Mouse (Mus musculus) MEL (cell line): ENCODE results near the gene Homer1. TPM values are rescaled to one million over a fixed set of nuclear protein-coding genes. Genes with fewer than 3 reads are reported as not detected.

Experiments
- DNase-seq: peaks from one replicate; pipeline ENCODE4 v3.0.0; 2011; ENCODE audit warnings: low read depth, low spot score
- H3K27ac ChIP-seq: 2 replicates; pipeline ENCODE4 v1.5.1; 2012; ENCODE audit warnings: low read depth, mild to moderate bottlenecking, control low read depth, low read length, moderate library complexity; ENCODE audit not compliant: control insufficient read depth
- H3K27me3 ChIP-seq, 2 experiments: fragments of 150-350 bp in 1 of 2; sonication (generic) in 1 of 2; 2 replicates each; pipeline ENCODE4 v1.6.1; 2012; ENCODE audit warnings: low read length in 2 of 2, mild to moderate bottlenecking in 2 of 2, improper control_type of control experiment in 1 of 2, moderate library complexity in 1 of 2; ENCODE audit not compliant: insufficient read depth in 2 of 2, control insufficient read depth in 1 of 2
- H3K36me3 ChIP-seq, 2 experiments: 2 replicates each; pipeline ENCODE4 v1.6.1; 2012 to 2014; ENCODE audit warnings: low read length in 2 of 2, improper control_type of control experiment in 1 of 2, inconsistent platforms in 1 of 2, mild to moderate bottlenecking in 1 of 2; ENCODE audit not compliant: insufficient read depth in 2 of 2, control insufficient read depth in 1 of 2
- H3K4me1 ChIP-seq, 2 experiments: fragments of 150-350 bp in 1 of 2; sonication (generic) in 1 of 2; 2 replicates each; pipeline ENCODE4 v1.6.1; 2012; ENCODE audit warnings: low read length in 2 of 2, improper control_type of control experiment in 1 of 2, mild to moderate bottlenecking in 1 of 2; ENCODE audit not compliant: insufficient read depth in 2 of 2, control insufficient read depth in 1 of 2
- H3K4me3 ChIP-seq, 2 experiments: fragments of 150-350 bp in 1 of 2; sonication (generic) in 1 of 2; 2 replicates each; pipeline ENCODE4 v1.5.1; 2012; ENCODE audit warnings: low read depth in 2 of 2, low read length in 2 of 2, mild to moderate bottlenecking in 2 of 2, moderate library complexity in 2 of 2, control low read depth in 1 of 2, improper control_type of control experiment in 1 of 2; ENCODE audit not compliant: control insufficient read depth in 1 of 2, insufficient read depth in 1 of 2
- H3K79me2 ChIP-seq: 2 replicates; pipeline ENCODE4 v1.6.1; 2012; ENCODE audit warnings: mild to moderate bottlenecking, low read length, moderate library complexity; ENCODE audit not compliant: control insufficient read depth, poor library complexity, insufficient read depth
- H3K9ac ChIP-seq: 2 replicates; pipeline ENCODE4 v1.6.1; 2012; ENCODE audit warnings: low read depth, mild to moderate bottlenecking, control low read depth, low read length, moderate library complexity; ENCODE audit not compliant: control insufficient read depth, poor library complexity, severe bottlenecking
- H3K9me3 ChIP-seq: fragments of 150-350 bp; sonication (generic); replicated peaks from 2 replicates; pipeline ENCODE4 v1.6.1; 2012; ENCODE audit warnings: mild to moderate bottlenecking, low read length, improper control_type of control experiment, moderate library complexity; ENCODE audit not compliant: insufficient read depth
- BHLHE40 ChIP-seq: IDR thresholded peaks from 2 replicates; pipeline ENCODE4 v1.6.1; 2012; ENCODE audit warnings: low read depth, mild to moderate bottlenecking, inconsistent platforms, low read length, improper control_type of control experiment, borderline replicate concordance
- CHD1 ChIP-seq: IDR thresholded peaks from 2 replicates; pipeline ENCODE4 v1.6.1; 2012; ENCODE audit warnings: low read depth, mild to moderate bottlenecking, inconsistent platforms, low read length, improper control_type of control experiment
- CHD2 ChIP-seq: IDR thresholded peaks from 2 replicates; pipeline ENCODE4 v1.6.1; 2011; ENCODE audit warnings: low read length, improper control_type of control experiment
- CTCF ChIP-seq, 3 experiments: IDR thresholded peaks in 2 of 3; conservative IDR thresholded peaks in 1 of 3; 2 replicates each; pipeline ENCODE4 v1.5.1; 2011 to 2012; ENCODE audit warnings: low read length in 3 of 3, low read depth in 2 of 3, mild to moderate bottlenecking in 2 of 3, improper control_type of control experiment in 1 of 3, inconsistent platforms in 1 of 3, mixed read lengths in 1 of 3, moderate library complexity in 1 of 3; ENCODE audit not compliant: control insufficient read depth in 1 of 3, insufficient read depth in 1 of 3, poor library complexity in 1 of 3, severe bottlenecking in 1 of 3
- E2F4 ChIP-seq: IDR thresholded peaks from 2 replicates; pipeline ENCODE4 v1.6.1; 2011; ENCODE audit warnings: low read depth, low read length, improper control_type of control experiment, borderline replicate concordance
- EP300 ChIP-seq, 2 experiments: IDR thresholded peaks; 2 replicates each; pipeline ENCODE4 v1.6.1; 2011; ENCODE audit warnings: improper control_type of control experiment in 2 of 2, low read length in 2 of 2, low read depth in 1 of 2, mild to moderate bottlenecking in 1 of 2
- ETS1 ChIP-seq: IDR thresholded peaks from 2 replicates; pipeline ENCODE4 v1.6.1; 2012; ENCODE audit warnings: low read depth, mild to moderate bottlenecking, inconsistent platforms, low read length, improper control_type of control experiment, moderate library complexity
- GABPA ChIP-seq: IDR thresholded peaks from 2 replicates; pipeline ENCODE4 v1.6.1; 2012; ENCODE audit warnings: low read depth, mild to moderate bottlenecking, inconsistent platforms, low read length, improper control_type of control experiment, moderate library complexity
- GATA1 ChIP-seq: IDR thresholded peaks from 2 replicates; pipeline ENCODE4 v1.6.1; 2011; ENCODE audit warnings: low read depth, low read length, improper control_type of control experiment
- MAZ ChIP-seq: IDR thresholded peaks from 2 replicates; pipeline ENCODE4 v1.6.1; 2012; ENCODE audit warnings: low read depth, mild to moderate bottlenecking, inconsistent platforms, low read length, improper control_type of control experiment
- MEF2A ChIP-seq: IDR thresholded peaks from 2 replicates; pipeline ENCODE4 v1.6.1; 2014; ENCODE audit warnings: low read depth, mild to moderate bottlenecking, inconsistent platforms, low read length, improper control_type of control experiment; ENCODE audit not compliant: poor library complexity, insufficient replicate concordance, severe bottlenecking; ENCODE audit errors: extremely low read depth
- MXI1 ChIP-seq: IDR thresholded peaks from 2 replicates; pipeline ENCODE4 v1.6.1; 2011; ENCODE audit warnings: mild to moderate bottlenecking, low read depth, low read length, improper control_type of control experiment
- MYC ChIP-seq: IDR thresholded peaks from 2 replicates; pipeline ENCODE4 v1.6.1; 2011; ENCODE audit warnings: low read depth, mild to moderate bottlenecking, low read length, improper control_type of control experiment, moderate library complexity
- NRF1 ChIP-seq: IDR thresholded peaks from 2 replicates; pipeline ENCODE4 v1.6.1; 2014; ENCODE audit warnings: low read depth, mild to moderate bottlenecking, inconsistent platforms, low read length, improper control_type of control experiment, moderate library complexity; ENCODE audit not compliant: poor library complexity, insufficient read depth, severe bottlenecking
- POLR2A ChIP-seq, 2 experiments: IDR thresholded peaks; 2 replicates each; pipeline ENCODE4 v1.6.1; 2011 to 2012; ENCODE audit warnings: low read length in 2 of 2, mild to moderate bottlenecking in 2 of 2, control low read depth in 1 of 2, improper control_type of control experiment in 1 of 2, low read depth in 1 of 2, moderate library complexity in 1 of 2; ENCODE audit not compliant: control insufficient read depth in 1 of 2, insufficient read depth in 1 of 2, poor library complexity in 1 of 2
- POLR2AphosphoS2 ChIP-seq: IDR thresholded peaks from 2 replicates; pipeline ENCODE4 v1.6.1; 2011; ENCODE audit warnings: low read length, improper control_type of control experiment
- POLR2AphosphoS5 ChIP-seq: IDR thresholded peaks from 2 replicates; pipeline ENCODE4 v1.6.1; 2012; ENCODE audit warnings: low read depth, borderline replicate concordance, mild to moderate bottlenecking, inconsistent platforms, low read length, moderate library complexity, mixed read lengths
- RAD21 ChIP-seq: IDR thresholded peaks from 2 replicates; pipeline ENCODE4 v1.6.1; 2011; ENCODE audit warnings: mild to moderate bottlenecking, low read depth, low read length, improper control_type of control experiment
- RCOR1 ChIP-seq: IDR thresholded peaks from 2 replicates; pipeline ENCODE4 v1.6.1; 2012; ENCODE audit warnings: low read depth, mild to moderate bottlenecking, inconsistent platforms, low read length, improper control_type of control experiment
- SIN3A ChIP-seq: IDR thresholded peaks from 2 replicates; pipeline ENCODE4 v1.6.1; 2012; ENCODE audit warnings: low read length, improper control_type of control experiment, inconsistent platforms
- SMC3 ChIP-seq: IDR thresholded peaks from 2 replicates; pipeline ENCODE4 v1.6.1; 2011; ENCODE audit warnings: low read depth, low read length, improper control_type of control experiment
- USF1 ChIP-seq: IDR thresholded peaks from 2 replicates; pipeline ENCODE4 v1.6.1; 2014; ENCODE audit warnings: low read depth, mild to moderate bottlenecking, inconsistent platforms, low read length, improper control_type of control experiment, moderate library complexity
- USF2 ChIP-seq, 2 experiments: IDR thresholded peaks; 2 replicates each; pipeline ENCODE4 v1.6.1; 2011 to 2012; ENCODE audit warnings: improper control_type of control experiment in 2 of 2, low read length in 2 of 2, borderline replicate concordance in 1 of 2, inconsistent platforms in 1 of 2, low read depth in 1 of 2, mild to moderate bottlenecking in 1 of 2; ENCODE audit not compliant: insufficient read depth in 1 of 2
- ZC3H11A ChIP-seq: IDR thresholded peaks from 2 replicates; pipeline ENCODE4 v1.6.1; 2012; ENCODE audit warnings: low read depth, mild to moderate bottlenecking, inconsistent platforms, low read length, improper control_type of control experiment
- ZMIZ1 ChIP-seq: IDR thresholded peaks from 2 replicates; pipeline ENCODE4 v1.6.1; 2012; ENCODE audit warnings: low read depth, mild to moderate bottlenecking, inconsistent platforms, low read length, improper control_type of control experiment, moderate library complexity
- ZNF384 ChIP-seq: IDR thresholded peaks from 2 replicates; pipeline ENCODE4 v1.6.1; 2012; ENCODE audit warnings: low read depth, mild to moderate bottlenecking, inconsistent platforms, low read length, improper control_type of control experiment
- polyA plus RNA-seq, 2 experiments: library from polyadenylated mRNA; stranded (reverse) in 1 of 2; unstranded in 1 of 2; fragments of >175 nt in 1 of 2; fragments of >200 nt in 1 of 2; gene quantifications; 2 replicates each; pipeline versions ENCODE4 v1.2.1 to v1.2.4; 2012; ENCODE audit warnings: low replicate concordance in 2 of 2, low read depth in 1 of 2; ENCODE audit not compliant: insufficient read length in 2 of 2, insufficient read depth in 1 of 2, missing spikeins in 1 of 2
- total RNA-seq: library from RNA; depleted of rRNA; stranded (reverse); fragments of 300-350 nt; gene quantifications from 2 replicates; pipeline ENCODE4 v1.2.3, GENCODE M21; 2012

Gene Homer1
- total and polyA plus RNA-seq, 3 experiments: 19.5 to 20.6 TPM; not detected in 1

GRCm38 (mm10) chr13:93332491-93332890 is 33.1 kb downstream of the Homer1 start:
- peaks cover 3 to 12% of the 10 kb centered on the region in 2 experiments; a peak in 3 of 4 replicates for H3K4me1 ChIP-seq
- no peak for DNase-seq
- H3K4me3 ChIP-seq: no peak overlapping the region
- no peak overlapping the region for H3K27ac ChIP-seq
- peaks cover 7% of the 10 kb centered on the region; the same call in 1 of the 2 replicates for H3K79me2 ChIP-seq
- no peaks in the 10 kb centered on the region for H3K27me3 ChIP-seq
- TF ChIP-seq GABPA: no peak
- no peak for TF ChIP-seq CTCF (IDR thresholded peaks at IDR 0.05 in 2 of 3, conservative IDR thresholded peaks at IDR 0.05 in 1 of 3; ENCODE audit: control insufficient read depth in 1 of 3, insufficient read depth in 1 of 3, low read depth in 2 of 3, low read length in 3 of 3, poor library complexity in 1 of 3, severe bottlenecking in 1 of 3)
- no peak for TF ChIP-seq SIN3A
- TF ChIP-seq ZNF384: no peak
- no peak for TF ChIP-seq SMC3
- no peak for TF ChIP-seq CHD2
- no peak for TF ChIP-seq CHD1
- TF ChIP-seq ETS1: no peak
- TF ChIP-seq ZMIZ1: no peak
- TF ChIP-seq MEF2A: no peak
- no peak for TF ChIP-seq MXI1
- TF ChIP-seq GATA1: no peak
- TF ChIP-seq BHLHE40: no peak
- no peak for TF ChIP-seq POLR2A (IDR thresholded peaks at IDR 0.05; ENCODE audit: control insufficient read depth in 1 of 2, insufficient read depth in 1 of 2, low read depth in 1 of 2, low read length in 2 of 2, poor library complexity in 1 of 2)
- no peak for TF ChIP-seq EP300 (IDR thresholded peaks at IDR 0.05; ENCODE audit: low read depth in 1 of 2, low read length in 2 of 2)
- TF ChIP-seq RCOR1: no peak
- no peak for TF ChIP-seq E2F4
- TF ChIP-seq POLR2AphosphoS2: no peak
- TF ChIP-seq USF2 (IDR thresholded peaks at IDR 0.05; ENCODE audit: borderline replicate concordance in 1 of 2, insufficient read depth in 1 of 2, low read depth in 1 of 2, low read length in 2 of 2): no peak
- H3K9me3 ChIP-seq: no peaks in the 10 kb centered on the region
- H3K36me3 ChIP-seq: peaks cover 2 to 20% of the 10 kb centered on the region in 2 experiments; a peak in 3 of 4 replicates
- H3K9ac ChIP-seq: no peak overlapping the region

- TF ChIP-seq NRF1 (no peak), POLR2A (IDR thresholded peaks at IDR 0.05; ENCODE audit: control insufficient read depth in 1 of 2, insufficient read depth in 1 of 2, low read depth in 1 of 2, low read length in 2 of 2, poor library complexity in 1 of 2) (no peak), USF1 (no peak), ZNF384 (peak; percentile 80), ZC3H11A (0 out of 2 replicates have a peak, but pooled peaks have one; percentile 7), MEF2A (no peak), SMC3 (peak; percentile 63), RAD21 (peak; percentile 53), MAZ (no peak), POLR2AphosphoS5 (no peak), MYC (no peak), CTCF (IDR thresholded peaks at IDR 0.05 in 2 of 3, conservative IDR thresholded peaks at IDR 0.05 in 1 of 3; ENCODE audit: control insufficient read depth in 1 of 3, insufficient read depth in 1 of 3, low read depth in 2 of 3, low read length in 3 of 3, poor library complexity in 1 of 3, severe bottlenecking in 1 of 3) (peak in 2 of 3 experiments; percentile 9 to 59; a peak in 3 of 6 replicates)
- Histone ChIP-seq H3K79me2 (peaks cover 9% of the 10 kb centered on the region), H3K27me3 (no peaks in the 10 kb centered on the region), H3K27ac (no peak overlapping the region), H3K4me1 (peaks cover 10 to 29% of the 10 kb centered on the region in 2 experiments), H3K9ac (no peak overlapping the region), H3K36me3 (peaks cover 0 to 41% of the 10 kb centered on the region in 2 experiments; a peak in 2 of 4 replicates), H3K9me3 (no peaks in the 10 kb centered on the region), H3K4me3 (no peak overlapping the region)
- peak; percentile 60 for DNase-seq
Measured at GRCm38 (mm10) chr13:93335337-93335736, 35.9 kb downstream of the Homer1 start.
